Comparison of ENCODE assay signal across 8 mouse cellular contexts in genomic region chr1:105662820-105663170, GRCm38 (mm10). TPM values are rescaled to one million over a fixed set of nuclear protein-coding genes. Genes with fewer than 3 reads are reported as not detected.
DNase-seq lines count a peak whose midpoint lies in the region; ATAC-seq and TF ChIP-seq lines count a peak whose summit lies in the region.

No protein-coding gene starts in this region.

- H3K4me3 ChIP-seq in heart, embryonic 16.5 days (ENCODE audit: low read length): peak overlapping the region; percentile 77
- peak overlapping the region; percentile 65 to 82 for H3K4me3 ChIP-seq in MEL (ENCODE audit: control insufficient read depth in 1 of 2, insufficient read depth in 1 of 2, low read depth in 2 of 2, low read length in 2 of 2)
- peak overlapping the region; percentile 97 for H3K4me3 ChIP-seq in hindbrain, embryonic 10.5 days
- H3K4me3 ChIP-seq in midbrain, embryonic 11.5 days (ENCODE audit: low read depth, low read length): peak overlapping the region; percentile 96

- no peak; a peak in 1 of 4 replicates for TF ChIP-seq POLR2A in MEL (IDR thresholded peaks at IDR 0.05; ENCODE audit: control insufficient read depth in 1 of 2, insufficient read depth in 1 of 2, low read depth in 1 of 2, low read length in 2 of 2, poor library complexity in 1 of 2)

- intact Hi-C loops in heart, postnatal 25 days (cut with DNase I): loop anchor here (5.0 to 10.0 kb wide), 2 partner anchors 332 to 375 kb away; partner anchors contain the start of gene Zcchc2
- intact Hi-C loops in gastrocnemius, postnatal 14 days (cut with DNase I; ENCODE audit: low total_unique reads): no loop called here

- TF ChIP-seq EP300 in MEL (IDR thresholded peaks at IDR 0.05; ENCODE audit: low read depth in 1 of 2, low read length in 2 of 2): no peak; a peak in 1 of 4 replicates

- H3K79me2 ChIP-seq in MEL (ENCODE audit: control insufficient read depth, insufficient read depth, low read length, poor library complexity): peaks cover 40% of the 10 kb centered on the region

- no peak for TF ChIP-seq CTCF in MEL (IDR thresholded peaks at IDR 0.05 in 2 of 3, conservative IDR thresholded peaks at IDR 0.05 in 1 of 3; ENCODE audit: control insufficient read depth in 1 of 3, insufficient read depth in 1 of 3, low read depth in 2 of 3, low read length in 3 of 3, poor library complexity in 1 of 3, severe bottlenecking in 1 of 3)

- H3K9me3 ChIP-seq in heart, embryonic 16.5 days (replicated peaks; ENCODE audit: control insufficient read depth, low read length): no peaks in the 10 kb centered on the region
- H3K9me3 ChIP-seq in MEL (replicated peaks; ENCODE audit: insufficient read depth, low read length): no peaks in the 10 kb centered on the region
- no peaks in the 10 kb centered on the region for H3K9me3 ChIP-seq in hindbrain, embryonic 10.5 days
- no peaks in the 10 kb centered on the region for H3K9me3 ChIP-seq in midbrain, embryonic 11.5 days (ENCODE audit: control insufficient read depth, low read length)

- H3K27me3 ChIP-seq in heart, embryonic 16.5 days (ENCODE audit: control insufficient read depth, insufficient read depth, low read length): no peaks in the 10 kb centered on the region
- H3K27me3 ChIP-seq in MEL (ENCODE audit: control insufficient read depth in 1 of 2, insufficient read depth in 2 of 2, low read length in 2 of 2): no peaks in the 10 kb centered on the region
- H3K27me3 ChIP-seq in hindbrain, embryonic 10.5 days (ENCODE audit: insufficient read depth, poor library complexity, severe bottlenecking): no peaks in the 10 kb centered on the region
- no peaks in the 10 kb centered on the region for H3K27me3 ChIP-seq in midbrain, embryonic 11.5 days (ENCODE audit: control insufficient read depth, insufficient read depth, low read length)

- peaks cover 5% of the 10 kb centered on the region; the same call in 1 of the 2 replicates for H3K4me1 ChIP-seq in heart, embryonic 16.5 days (ENCODE audit: control insufficient read depth, insufficient read depth, low read length)
- H3K4me1 ChIP-seq in MEL (ENCODE audit: control insufficient read depth in 1 of 2, insufficient read depth in 2 of 2, low read length in 2 of 2): peaks cover 4 to 15% of the 10 kb centered on the region in 2 experiments
- peaks cover 29% of the 10 kb centered on the region for H3K4me1 ChIP-seq in hindbrain, embryonic 10.5 days (replicated peaks)
- H3K4me1 ChIP-seq in midbrain, embryonic 11.5 days (ENCODE audit: control insufficient read depth, insufficient read depth, low read length): peaks cover 8% of the 10 kb centered on the region

- DNase-seq in heart, postnatal 25 days (ENCODE audit: low spot score): no peak
- no peak for DNase-seq in MEL (ENCODE audit: low read depth, low spot score)
- DNase-seq in hindbrain, embryonic 10.5 days (ENCODE audit: low spot score): no peak
- no peak for DNase-seq in midbrain, embryonic 11.5 days (ENCODE audit: low spot score, missing footprints)
- no peak for DNase-seq in right cerebral cortex, postnatal 14 days
- no peak for DNase-seq in gastrocnemius, postnatal 14 days
- DNase-seq in cerebellum, postnatal 10 days: no peak

- TF ChIP-seq RAD21 in MEL (IDR thresholded peaks at IDR 0.05; ENCODE audit: low read depth, low read length): no peak

- peak overlapping the region; percentile 90 for H3K27ac ChIP-seq in heart, embryonic 16.5 days (ENCODE audit: low read length)
- peak overlapping the region; percentile 86 for H3K27ac ChIP-seq in MEL (ENCODE audit: control insufficient read depth, low read depth, low read length)
- peak overlapping the region; percentile 90 for H3K27ac ChIP-seq in hindbrain, embryonic 10.5 days
- peak overlapping the region; percentile 35; the same call in 1 of the 2 replicates for H3K27ac ChIP-seq in midbrain, embryonic 11.5 days (ENCODE audit: low read depth, low read length)

- WGBS in heart, embryonic 16.5 days: 6% methylated on average over 6 of the region's 6 CpGs
- 14% methylated on average over 6 of the region's 6 CpGs for WGBS in hindbrain, embryonic 10.5 days
- 11% methylated on average over 6 of the region's 6 CpGs for WGBS in midbrain, embryonic 11.5 days

- H3K4me2 ChIP-seq in heart, embryonic 16.5 days (ENCODE audit: low read depth, low read length): peak overlapping the region; percentile 67
- peak overlapping the region; percentile 65 for H3K4me2 ChIP-seq in midbrain, embryonic 11.5 days

- H3K36me3 ChIP-seq in heart, embryonic 16.5 days (ENCODE audit: control insufficient read depth, insufficient read depth): no peaks in the 10 kb centered on the region
- peaks cover 10 to 26% of the 10 kb centered on the region in 2 experiments for H3K36me3 ChIP-seq in MEL (ENCODE audit: control insufficient read depth in 1 of 2, insufficient read depth in 2 of 2, low read length in 2 of 2)
- 0 out of 2 replicates have a peak, but pooled peaks cover 2% of the 10 kb centered on the region for H3K36me3 ChIP-seq in hindbrain, embryonic 10.5 days
- no peaks in the 10 kb centered on the region for H3K36me3 ChIP-seq in midbrain, embryonic 11.5 days (ENCODE audit: control insufficient read depth, insufficient read depth, low read length)

- no peak for ATAC-seq in heart, embryonic 16.5 days (replicated peaks; ENCODE audit: extremely low read depth, insufficient read depth, low FRiP score)
- ATAC-seq in midbrain, embryonic 11.5 days (ENCODE audit: low FRiP score): no peak

- peak overlapping the region; percentile 85 for H3K9ac ChIP-seq in heart, embryonic 16.5 days (ENCODE audit: low read length)
- peak overlapping the region; percentile 64 for H3K9ac ChIP-seq in MEL (ENCODE audit: control insufficient read depth, low read depth, low read length, poor library complexity, severe bottlenecking)
- H3K9ac ChIP-seq in midbrain, embryonic 11.5 days (ENCODE audit: low read length): peak overlapping the region; percentile 77

TF ChIP-seq in MEL, 35 proteins besides CTCF, POLR2A, EP300 and RAD21:
- TF ChIP-seq NRF1 (IDR thresholded peaks at IDR 0.05; ENCODE audit: insufficient read depth, low read depth, low read length, poor library complexity, severe bottlenecking) (no peak), POLR2AphosphoS5 (IDR thresholded peaks at IDR 0.05; ENCODE audit: borderline replicate concordance, low read depth, low read length) (no peak), E2F4 (IDR thresholded peaks at IDR 0.05; ENCODE audit: borderline replicate concordance, low read depth, low read length) (no peak), ZKSCAN1 (IDR thresholded peaks at IDR 0.05; ENCODE audit: low read depth, low read length) (no peak), MAFK (IDR thresholded peaks at IDR 0.05; ENCODE audit: borderline replicate concordance, low read depth, low read length) (0 out of 2 replicates have a peak, but pooled peaks have one; percentile 8), MXI1 (IDR thresholded peaks at IDR 0.05; ENCODE audit: low read depth, low read length) (no peak), HCFC1 (IDR thresholded peaks at IDR 0.05; ENCODE audit: low read depth, low read length) (peak; percentile 18; the same call in 1 of the 2 replicates), KAT2A (conservative IDR thresholded peaks at IDR 0.05; ENCODE audit: low read depth, low read length) (no peak), CHD1 (IDR thresholded peaks at IDR 0.05; ENCODE audit: low read depth, low read length) (peak; percentile 82; the same call in 1 of the 2 replicates), RCOR1 (IDR thresholded peaks at IDR 0.05; ENCODE audit: low read depth, low read length) (no peak), ZC3H11A (IDR thresholded peaks at IDR 0.05; ENCODE audit: low read depth, low read length) (0 out of 2 replicates have a peak, but pooled peaks have one; percentile 2)

RNA-seq across cellular contexts. Expression of gene Pign, which starts 0.7 kb away (rescaled TPM):
- 7.4 and 9.2 TPM in 2 replicates for polyA plus RNA-seq in heart, embryonic 16.5 days (2015; fragmentation: Nextera tagmentation; extraction: Ambion mirVana)
- 10 to 100 TPM; 13.8 to 14.8 TPM for total RNA-seq in heart, postnatal 25 days (2021)
- 36.1 and 38.8 TPM in 2 replicates for total RNA-seq in MEL (2012; rRNA removed)
- 10 to 100 TPM; 27.1 to 59.0 TPM for polyA plus RNA-seq in MEL (2012; ENCODE audit: insufficient read depth in 1 of 2, insufficient read length in 2 of 2, low read depth in 1 of 2, low replicate concordance in 2 of 2, missing spikeins in 1 of 2)
- polyA plus RNA-seq in hindbrain, embryonic 10.5 days (2016; fragmentation: Nextera tagmentation; extraction: Ambion mirVana): 9.9 and 11.0 TPM in 2 replicates
- 13.2 and 14.3 TPM in 2 replicates for polyA plus RNA-seq in midbrain, embryonic 11.5 days (2014; fragmentation: Nextera tagmentation; extraction: Ambion mirVana)
- 1 to 10 TPM; 6.3 to 9.8 TPM for total RNA-seq in gastrocnemius, postnatal 14 days (2021)

RNA-seq across cellular contexts. Expression of gene Relch, which starts 0.9 kb away (rescaled TPM):
- polyA plus RNA-seq in heart, embryonic 16.5 days (2015; fragmentation: Nextera tagmentation; extraction: Ambion mirVana): 16.3 and 19.0 TPM in 2 replicates
- 10 to 100 TPM; 19.2 to 23.1 TPM for total RNA-seq in heart, postnatal 25 days (2021)
- 29.2 and 31.4 TPM in 2 replicates for total RNA-seq in MEL (2012; rRNA removed)
- polyA plus RNA-seq in MEL (2012; ENCODE audit: insufficient read depth in 1 of 2, insufficient read length in 2 of 2, low read depth in 1 of 2, low replicate concordance in 2 of 2, missing spikeins in 1 of 2): 10 to 100 TPM; 39.0 to 41.9 TPM
- 26.0 and 29.2 TPM in 2 replicates for polyA plus RNA-seq in hindbrain, embryonic 10.5 days (2016; fragmentation: Nextera tagmentation; extraction: Ambion mirVana)
- 27.9 and 30.1 TPM in 2 replicates for polyA plus RNA-seq in midbrain, embryonic 11.5 days (2014; fragmentation: Nextera tagmentation; extraction: Ambion mirVana)
- 10 to 100 TPM; 10.1 to 12.8 TPM for total RNA-seq in gastrocnemius, postnatal 14 days (2021)

Comparison
In these comparisons a context has a peak if more than half of its experiments do, and no peak if none do; other contexts are left out.
1. H3K27ac ChIP-seq: peak in every context shown above with its lines; median percentile 90 in heart, embryonic 16.5 days; 90 in hindbrain, embryonic 10.5 days; 86 in MEL; 35 in midbrain, embryonic 11.5 days.